Mouse (Mus musculus) liver, adult 2 months (tissue): ENCODE measurements around the gene Pik3r2.

ENCODE experiments used
- CTCF ChIP-seq: fragments of 200-500 bp; IDR thresholded peaks from 2 replicates; pipeline ENCODE4 v1.5.1; 2011; ENCODE audit warnings: low read depth, low read length, control low read depth
- POLR2A ChIP-seq: fragments of 200-500 bp; IDR thresholded peaks from 2 replicates; pipeline ENCODE4 v1.6.1; 2011; ENCODE audit warnings: low read length, control low read depth; ENCODE audit not compliant: insufficient read depth; ENCODE audit errors: extremely low read depth

DNA sequence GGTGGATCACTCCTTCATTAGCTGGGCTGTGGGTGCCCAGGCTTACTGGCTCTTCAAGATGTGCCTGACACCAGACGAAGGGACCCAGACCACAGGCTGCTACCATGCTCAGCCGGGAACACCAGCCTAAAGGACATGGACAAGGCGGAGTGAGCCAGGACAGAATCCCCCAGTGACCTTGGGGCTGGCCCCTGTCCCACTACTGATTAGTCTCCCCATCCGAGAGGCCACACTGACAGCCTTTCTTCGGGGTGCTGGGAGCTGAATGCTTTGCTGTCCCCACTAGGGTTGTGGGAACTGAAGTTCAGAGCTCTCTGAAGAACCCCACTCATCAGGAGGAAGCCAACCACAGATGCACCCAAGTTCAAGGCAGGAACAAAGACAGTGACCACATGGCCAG is 1.3 kb downstream of the Pik3r2 start:
- TF ChIP-seq POLR2A = no peak
- no peak for TF ChIP-seq CTCF
